Mouse (Mus musculus) spleen, embryonic (tissue): Measurements from ENCODE around the gene Ndufs7.

ENCODE experiments used
- CTCF ChIA-PET: fragments of 350-600 bp; sonication (Branson Sonifier 250); formaldehyde crosslinking; loops from one replicate; lab custom pipeline; 2022; lab: Charles Lee

The Ndufs7 gene

DNA sequence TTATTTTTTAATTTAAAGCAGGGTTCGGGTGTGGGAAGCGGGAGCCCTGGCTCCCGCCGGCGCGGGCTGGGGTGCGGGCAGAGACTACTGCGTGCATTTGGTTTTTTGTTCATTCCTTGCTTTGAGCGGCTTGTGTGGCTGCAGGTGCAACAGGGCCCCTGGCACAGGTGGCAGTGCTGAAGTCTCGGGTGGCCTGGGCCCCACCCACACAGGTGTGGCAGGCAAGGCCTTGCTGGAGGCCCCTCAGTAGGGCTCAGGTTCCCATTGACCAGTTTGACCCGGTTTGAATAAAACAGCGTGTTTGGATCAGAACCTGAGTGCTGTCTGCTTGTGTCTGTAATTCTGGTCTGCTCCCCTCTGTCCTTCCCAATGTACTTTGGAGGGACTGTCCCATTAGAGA is 39.2 kb downstream of the Ndufs7 start:
- CTCF ChIA-PET, result interaction anchor here (0.6 kb wide), 1 partner anchor 111 kb away, joined by 3 read pairs; no protein-coding TSS in a partner anchor

DNA sequence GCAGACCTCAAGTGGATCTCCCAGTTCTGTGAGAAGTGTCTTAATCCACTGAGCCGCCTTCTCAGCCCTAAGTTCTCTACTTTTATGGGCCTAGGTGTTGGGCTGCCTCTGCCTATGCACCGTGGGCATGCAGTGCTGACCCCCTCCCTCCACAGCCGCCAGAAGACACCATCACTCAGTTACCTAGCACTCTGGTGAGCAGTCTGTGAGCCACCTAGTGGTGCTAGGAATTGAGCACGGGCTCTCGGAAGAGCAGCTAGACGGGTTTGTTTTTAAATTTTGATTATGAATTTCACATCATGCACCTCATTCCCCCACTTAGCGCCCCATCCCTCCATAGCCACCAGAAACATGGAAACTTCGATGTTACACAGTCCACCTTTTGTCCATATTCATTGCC is 39.7 kb downstream of the Ndufs7 start:
- CTCF ChIA-PET, result no interaction called here

- CTCF ChIA-PET, result interaction anchor here (1.2 to 1.5 kb wide), 2 partner anchors 7 to 25 kb away, joined by 3 read pairs; no protein-coding TSS in a partner anchor
These were observed 43.6 kb downstream of the Ndufs7 start, which contains the start of gene Rps15 for GRCm38 (mm10) chr10:80292251-80293146. Gene Rps15 (plus strand): TSS chr10:80292453.

DNA sequence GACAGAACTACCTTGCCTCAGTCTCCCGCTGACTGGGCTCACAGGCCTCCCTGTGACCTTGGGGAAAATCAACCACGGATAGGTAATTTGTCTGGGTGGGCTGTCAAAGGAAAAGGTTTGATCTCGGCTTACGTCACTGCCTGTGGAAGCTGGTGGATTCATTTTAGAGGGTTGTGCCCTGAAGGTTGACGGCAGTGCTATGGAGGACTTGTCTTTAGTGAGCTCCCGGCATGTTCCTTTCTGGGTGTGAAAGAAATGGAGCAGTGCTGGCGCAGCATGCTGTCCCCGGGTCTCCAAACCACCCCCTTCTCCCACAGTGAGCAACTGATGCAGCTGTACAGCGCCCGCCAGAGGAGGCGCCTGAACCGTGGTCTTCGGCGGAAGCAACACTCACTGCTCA is 44.4 kb downstream of the Ndufs7 start:
- CTCF ChIA-PET, result no interaction called here

DNA sequence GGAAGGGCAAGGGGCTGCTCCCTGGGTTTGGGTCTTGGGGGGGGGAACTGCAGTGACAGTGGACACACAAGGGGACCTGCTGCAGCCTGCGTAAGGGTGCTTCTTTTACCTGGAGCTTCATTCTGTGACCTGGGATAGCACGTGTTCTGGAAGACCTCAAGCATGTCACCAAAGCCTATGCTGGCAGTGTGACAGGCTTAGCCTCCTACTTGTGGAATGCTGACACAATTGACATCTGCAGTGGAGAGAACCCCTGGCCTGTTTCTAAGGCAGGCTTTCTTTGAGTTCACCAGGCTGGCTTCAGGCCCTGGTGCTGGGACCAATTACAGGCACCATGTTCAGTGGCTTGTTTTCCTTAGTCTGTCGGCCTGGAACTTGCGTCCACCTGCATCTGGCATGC is 45.4 kb downstream of the Ndufs7 start:
- CTCF ChIA-PET, result no interaction called here

DNA sequence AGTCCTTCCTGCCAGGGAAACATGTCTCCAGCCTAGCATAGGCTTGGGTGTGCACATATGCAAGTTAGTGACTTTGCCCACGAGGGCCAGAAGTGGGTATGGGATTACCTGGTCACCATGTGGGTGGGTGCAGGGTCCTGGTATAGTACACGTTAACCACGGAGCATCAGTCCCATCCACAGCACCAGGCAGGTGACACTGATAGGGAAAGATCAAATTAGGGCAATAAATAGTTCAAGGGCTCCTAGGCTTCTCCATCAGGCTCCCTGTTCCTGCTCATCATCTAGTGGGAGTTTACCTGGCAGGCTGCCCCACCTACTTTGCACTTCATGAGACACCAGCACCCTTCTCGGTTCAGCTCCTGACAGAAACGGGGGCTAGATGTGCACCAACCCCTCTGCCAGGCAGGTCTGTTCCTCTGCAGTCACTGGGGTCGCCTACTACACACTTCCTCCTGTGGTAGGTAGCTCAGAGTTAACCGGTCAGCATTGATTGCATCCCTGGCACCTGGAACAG is 45.9 kb downstream of the Ndufs7 start:
- CTCF ChIA-PET, result no interaction called here

GRCm38 (mm10) chr10:80295618-80296425 is 46.9 kb downstream of the Ndufs7 start, which contains the start of gene Apc2:
Gene Apc2 (plus strand): TSS chr10:80295977.
- CTCF ChIA-PET, result no interaction called here

- CTCF ChIA-PET, result no interaction called here
These were observed 47.9 kb downstream of the Ndufs7 start for GRCm38 (mm10) chr10:80296824-80297223.

- CTCF ChIA-PET, result no interaction called here
These were observed 48.7 kb downstream of the Ndufs7 start for GRCm38 (mm10) chr10:80297526-80298133.

DNA sequence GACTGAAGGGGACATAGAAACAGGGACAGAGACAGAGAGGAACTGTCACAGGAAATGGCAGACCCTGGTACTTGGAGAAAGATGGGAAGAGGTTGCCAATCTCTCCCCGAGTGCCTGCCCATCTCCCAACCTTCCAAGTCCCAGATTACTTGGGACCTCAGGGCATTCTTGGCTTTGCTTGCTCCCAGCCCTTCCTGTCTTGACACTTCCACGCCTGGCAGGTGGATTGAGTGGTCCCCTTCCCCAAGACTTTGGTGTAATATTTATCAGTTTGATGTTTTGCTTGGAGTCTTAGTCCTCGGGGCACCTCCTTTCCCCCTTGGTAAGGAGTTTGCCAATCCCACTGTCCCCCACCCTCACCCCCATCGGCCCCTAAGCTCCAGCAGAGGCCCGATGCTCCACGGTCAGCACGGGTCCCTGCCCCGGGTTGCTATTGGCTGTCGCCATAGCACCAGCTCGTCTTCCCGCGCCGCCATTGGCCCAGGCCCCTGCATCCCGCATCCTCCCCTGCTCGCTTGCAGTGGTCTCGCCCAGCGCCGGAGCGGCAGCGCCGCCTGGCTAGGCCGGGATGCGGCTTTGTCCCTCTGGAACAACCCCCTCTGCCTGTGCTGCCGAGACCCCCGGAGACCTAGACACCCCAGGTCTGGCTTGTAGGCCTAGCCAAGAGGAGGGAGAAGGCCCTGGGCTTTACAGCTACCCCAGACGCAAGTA is 49.8 kb downstream of the Ndufs7 start:
- CTCF ChIA-PET, result no interaction called here

- CTCF ChIA-PET, result interaction anchor here (0.5 to 0.8 kb wide), 2 partner anchors 7 to 46 kb away, joined by 3 read pairs; partner anchors contain the start of gene Rps15
These were observed 50.4 kb downstream of the Ndufs7 start for GRCm38 (mm10) chr10:80299301-80299700.

DNA sequence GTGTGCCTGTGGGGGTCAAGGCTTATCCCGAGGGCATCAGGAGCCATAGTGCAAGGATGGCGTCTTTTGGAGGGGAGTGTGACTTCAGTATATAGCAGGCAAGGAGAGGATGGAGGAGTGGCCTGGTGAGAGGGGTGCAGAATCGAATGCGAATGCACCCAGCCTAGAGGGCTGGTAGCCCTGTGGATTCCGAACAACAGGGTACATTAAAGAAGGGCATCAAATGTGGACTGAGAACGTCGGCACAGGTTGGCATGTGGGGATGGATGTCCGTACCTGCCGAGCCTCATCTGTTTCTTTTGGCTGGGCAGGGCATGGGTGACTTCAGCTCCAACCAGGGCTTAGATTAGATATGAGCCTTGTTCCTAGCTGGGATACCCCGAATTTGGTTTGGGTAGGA is 50.9 kb downstream of the Ndufs7 start:
- CTCF ChIA-PET, result interaction anchor here (0.5 to 0.8 kb wide), 2 partner anchors 8 to 45 kb away, joined by 3 read pairs; partner anchors contain the start of gene Rps15

GRCm38 (mm10) chr10:80300672-80301181 is 51.8 kb downstream of the Ndufs7 start:
- CTCF ChIA-PET, result no interaction called here

- CTCF ChIA-PET, result no interaction called here
These were observed 52.5 kb downstream of the Ndufs7 start for GRCm38 (mm10) chr10:80301256-80302081.

GRCm38 (mm10) chr10:80302082-80302355 is 53.1 kb downstream of the Ndufs7 start:
- CTCF ChIA-PET, result no interaction called here

DNA sequence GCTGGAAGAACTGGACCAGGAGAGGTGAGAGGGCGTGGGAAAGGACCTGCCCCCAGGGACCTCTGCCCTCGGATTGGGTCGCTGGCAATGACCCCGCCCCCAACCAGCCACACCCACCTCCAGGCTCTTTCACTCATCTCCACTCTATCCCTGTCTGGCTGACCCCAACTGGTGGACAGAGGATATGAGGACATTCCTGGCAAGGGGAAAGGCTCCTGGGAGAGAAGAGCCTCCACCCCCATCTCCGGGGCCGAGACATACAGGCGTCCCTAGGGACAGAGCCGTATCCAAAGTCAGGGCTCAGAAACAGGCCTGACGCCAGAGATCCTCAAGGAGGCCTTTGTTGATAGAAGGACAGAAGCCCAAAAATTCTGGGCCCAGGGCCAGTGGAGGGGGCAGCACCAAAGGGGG is 53.6 kb downstream of the Ndufs7 start:
- CTCF ChIA-PET, result no interaction called here

GRCm38 (mm10) chr10:80304458-80304857 is 55.5 kb downstream of the Ndufs7 start:
- CTCF ChIA-PET, result interaction anchor here (0.6 to 0.7 kb wide), 2 partner anchors 38 to 396 kb away, joined by 3 read pairs; no protein-coding TSS in a partner anchor

GRCm38 (mm10) chr10:80304862-80305261 is 55.9 kb downstream of the Ndufs7 start:
- CTCF ChIA-PET, result interaction anchor here (0.7 kb wide), 1 partner anchor 38 kb away, joined by 3 read pairs; no protein-coding TSS in a partner anchor
